Mouse (Mus musculus) spleen, adult 12 weeks (tissue): ENCODE results near the gene Pdcd1.
"Not testable (repeated sequence)": the region's sequence is repeated elsewhere in the genome, so short reads cannot be mapped to it uniquely, and the experiment has no call there.

Experiments used
- DNase-seq: peaks from one replicate; pipeline ENCODE4 v3.0.0; 2022; ENCODE audit warnings: low spot score

Gene Pdcd1

DNA sequence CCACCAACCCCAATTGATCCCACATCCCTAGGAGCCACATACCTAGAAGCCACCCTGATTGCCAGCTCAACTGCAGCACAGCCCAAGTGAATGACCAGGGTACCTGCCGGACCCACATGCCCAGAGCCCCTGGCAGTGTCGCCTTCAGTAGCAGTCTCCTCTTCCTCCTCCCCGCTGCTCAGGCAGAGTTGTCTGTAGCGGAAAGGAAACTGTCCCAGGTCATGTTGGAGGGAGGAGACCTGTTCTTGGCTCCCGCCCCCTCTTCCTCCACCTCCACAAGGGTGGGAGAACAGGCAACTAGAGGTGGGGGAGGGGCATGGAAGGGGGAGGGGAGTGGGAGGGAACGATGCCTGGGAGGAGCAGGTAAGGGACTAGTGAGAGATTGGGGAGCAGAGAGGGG, at the start of gene Pdcd1:
TSS of gene Pdcd1 (minus strand) at position 181 of the 400 bp plus-strand sequence.
- DNase-seq = no peak

DNA sequence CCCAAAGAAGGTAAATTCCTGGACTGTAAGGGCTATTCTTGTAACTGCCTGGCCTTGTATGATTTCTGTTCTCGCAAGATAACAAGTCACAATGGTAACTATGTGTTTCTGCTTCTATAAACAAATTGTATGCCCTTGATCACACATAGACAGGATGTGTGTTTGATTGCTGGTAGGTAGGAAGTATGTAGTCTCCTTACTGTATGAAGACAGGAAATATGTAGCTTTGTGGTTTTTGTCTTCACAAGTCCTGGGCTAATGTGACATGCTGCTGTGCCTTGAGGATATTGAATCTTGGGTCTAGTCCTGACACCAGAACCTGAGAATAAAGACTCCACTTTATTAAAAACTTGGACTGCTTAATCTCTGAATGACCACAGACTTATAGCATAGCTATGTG, 39.4 kb upstream of the Pdcd1 start:
- DNase-seq = no peak

DNA sequence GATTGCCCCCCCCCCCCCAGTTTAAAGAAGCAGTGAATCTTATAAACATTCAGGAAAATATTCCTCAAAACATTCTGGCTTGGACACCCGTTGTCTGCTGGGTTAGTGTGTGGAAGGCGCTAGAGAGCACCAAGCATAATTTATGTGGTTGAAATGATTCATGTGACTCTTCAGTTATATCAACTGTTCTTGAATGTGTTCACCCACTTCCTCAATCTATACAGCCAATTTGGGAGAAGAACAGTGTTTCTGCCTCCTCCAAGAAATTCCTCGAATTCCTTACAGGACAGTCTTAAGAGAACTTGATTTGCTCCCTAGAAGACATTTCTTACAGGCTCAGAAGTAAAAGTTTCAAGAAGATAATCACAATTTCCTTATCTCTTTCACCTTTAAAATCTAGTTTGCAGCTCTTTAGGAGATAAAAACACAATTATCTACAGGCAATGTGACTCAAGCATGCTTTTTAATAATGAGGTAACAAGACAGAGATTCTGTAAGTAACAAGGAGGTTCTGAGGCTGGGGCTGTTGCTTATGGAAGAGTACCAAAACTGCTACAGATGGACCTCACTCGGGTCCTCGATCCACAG, 34.1 kb upstream of the Pdcd1 start:
- no peak for DNase-seq

DNA sequence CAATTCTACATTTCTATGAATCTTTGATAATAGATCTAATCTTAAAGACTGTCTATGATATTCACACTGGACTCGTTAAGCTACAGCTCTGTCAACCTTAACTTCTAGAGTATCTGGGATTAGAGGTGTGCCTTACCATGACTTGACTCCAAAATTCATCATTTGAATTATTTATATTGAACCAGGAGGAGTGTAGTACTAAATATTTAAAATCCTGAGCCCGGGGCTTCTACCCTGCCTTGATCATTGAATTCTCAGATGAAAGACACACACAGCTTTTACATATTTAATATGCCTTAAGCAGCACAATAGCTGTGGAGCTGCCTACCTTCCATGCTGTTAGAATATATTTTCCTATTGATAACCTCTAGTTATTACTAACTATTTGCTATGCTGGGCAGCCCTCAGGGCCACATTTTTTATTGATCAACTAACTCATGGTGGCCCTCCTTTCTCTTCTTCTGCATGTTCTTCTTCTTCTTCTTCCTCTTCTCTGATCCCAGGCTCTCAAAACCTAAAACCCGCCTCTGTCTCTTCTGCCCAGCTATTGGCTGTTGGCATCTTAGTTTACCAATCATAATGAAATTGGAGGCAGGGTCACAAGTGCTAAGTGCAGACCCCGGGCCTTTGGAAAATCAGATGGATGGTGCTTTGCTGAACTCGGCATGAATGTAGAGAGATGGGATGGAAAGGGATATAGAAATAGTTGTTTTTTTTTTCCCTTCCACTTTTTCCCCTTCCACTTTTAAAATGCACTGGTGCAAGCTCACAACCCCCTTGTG, 33.2 kb upstream of the Pdcd1 start:
- DNase-seq = no peak

DNA sequence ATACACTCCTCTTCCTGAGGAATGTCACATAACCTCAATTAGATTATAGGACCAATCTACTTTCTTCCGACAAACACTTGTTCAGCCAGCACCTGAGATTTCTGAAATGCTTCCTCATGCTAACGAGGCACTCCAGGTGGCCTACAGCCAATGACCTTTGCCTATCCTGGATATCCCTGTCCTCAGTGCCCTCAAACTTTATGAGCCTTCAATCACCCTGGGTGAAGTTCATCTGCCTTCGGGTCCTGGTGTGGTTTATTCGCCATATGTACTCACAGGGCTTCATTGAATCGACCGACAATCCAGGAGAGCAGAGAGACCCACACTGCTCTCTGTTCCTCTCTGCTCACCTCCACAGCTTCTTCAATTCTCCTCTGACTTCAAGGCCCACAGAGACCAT, 29.4 kb upstream of the Pdcd1 start:
- DNase-seq = no peak

DNA sequence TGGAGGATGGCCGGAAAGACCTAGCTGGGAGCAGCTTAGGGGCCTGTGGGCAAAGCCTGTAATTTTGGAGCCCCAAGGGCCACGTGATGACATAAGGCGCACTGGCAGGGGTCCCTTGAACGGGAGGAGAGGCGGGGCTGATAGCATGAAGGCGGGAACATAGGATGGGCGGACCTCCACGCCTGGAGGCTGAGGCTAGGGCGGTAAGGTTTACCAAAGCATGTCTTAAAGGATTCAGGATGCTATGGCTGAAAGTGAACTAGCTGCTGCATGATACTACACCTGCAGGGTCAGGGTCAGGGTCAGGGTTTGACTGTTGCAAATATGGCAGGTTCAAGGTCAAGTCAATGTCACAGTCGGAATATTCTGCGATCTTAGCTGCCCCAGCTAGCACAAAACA, 28.8 kb upstream of the Pdcd1 start:
- DNase-seq = no peak

DNA sequence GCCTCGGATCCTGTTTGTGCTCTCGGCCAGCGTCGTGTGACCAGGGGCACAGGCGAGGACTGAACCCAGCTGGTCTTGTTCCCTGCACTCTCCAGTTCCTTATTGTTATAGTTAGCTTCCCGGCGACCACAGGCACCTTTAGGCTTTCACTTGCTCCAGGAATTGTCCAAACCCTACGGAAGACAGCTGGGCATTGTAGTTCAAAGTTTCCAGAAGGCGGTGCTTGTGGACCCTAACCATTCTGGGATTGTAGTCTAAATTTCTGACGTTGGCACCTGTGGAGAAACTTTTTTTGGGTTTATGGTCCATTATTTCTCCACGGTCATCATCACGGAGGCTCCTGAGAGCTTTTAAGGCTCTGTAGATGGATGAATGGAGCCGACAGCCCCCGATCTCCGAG, 28.4 kb upstream of the Pdcd1 start:
- no peak for DNase-seq

DNA sequence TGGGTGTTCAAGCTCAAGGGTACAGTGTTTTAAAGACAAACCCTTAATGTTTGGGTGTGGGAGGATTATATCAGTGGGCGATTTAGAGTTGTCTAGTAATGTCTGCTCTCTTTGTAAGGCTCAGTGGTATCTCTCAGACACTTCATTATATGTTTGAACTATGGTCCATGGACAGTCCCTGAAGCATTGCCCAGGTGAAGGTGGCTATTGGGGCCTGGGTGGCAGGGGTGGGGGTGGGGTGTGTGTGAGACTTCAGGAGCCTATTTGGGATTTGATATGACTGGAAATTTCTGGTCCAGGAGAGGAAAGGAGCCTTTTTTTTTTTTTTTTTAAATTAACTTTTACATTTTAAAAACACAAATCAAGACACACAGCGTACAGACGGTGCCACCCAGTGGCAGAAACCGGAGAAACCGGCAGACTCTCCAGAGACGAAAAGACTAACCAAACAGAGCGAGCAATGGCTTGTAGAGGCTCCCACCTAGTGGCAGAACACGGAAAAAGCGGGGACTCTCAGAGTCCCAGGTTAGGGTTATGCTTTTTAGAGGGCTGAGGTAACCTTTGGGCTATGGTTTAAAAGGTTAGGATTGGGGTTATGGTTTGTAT, 26.6 kb upstream of the Pdcd1 start:
- peak; percentile 63 for DNase-seq

DNA sequence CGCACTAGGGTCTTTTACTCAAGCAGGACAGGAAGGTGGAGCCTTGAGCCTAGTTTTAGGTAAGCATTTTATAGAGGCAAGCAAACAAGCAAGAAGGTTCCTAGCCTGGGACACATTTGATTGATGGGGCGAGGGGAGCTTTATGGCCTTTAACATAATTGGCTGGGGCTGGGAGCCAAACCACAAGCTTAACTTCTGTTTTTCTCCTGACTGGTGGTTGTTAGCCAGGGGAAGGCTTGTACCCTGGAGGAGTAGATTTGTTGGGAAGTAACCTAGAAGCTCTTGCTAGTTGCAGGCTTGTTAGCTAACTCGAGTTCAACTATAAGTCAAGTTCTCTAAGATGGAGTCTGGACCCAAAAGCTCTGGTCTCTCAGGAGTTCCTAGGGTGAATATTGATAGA, 26.0 kb upstream of the Pdcd1 start:
- no peak for DNase-seq

DNA sequence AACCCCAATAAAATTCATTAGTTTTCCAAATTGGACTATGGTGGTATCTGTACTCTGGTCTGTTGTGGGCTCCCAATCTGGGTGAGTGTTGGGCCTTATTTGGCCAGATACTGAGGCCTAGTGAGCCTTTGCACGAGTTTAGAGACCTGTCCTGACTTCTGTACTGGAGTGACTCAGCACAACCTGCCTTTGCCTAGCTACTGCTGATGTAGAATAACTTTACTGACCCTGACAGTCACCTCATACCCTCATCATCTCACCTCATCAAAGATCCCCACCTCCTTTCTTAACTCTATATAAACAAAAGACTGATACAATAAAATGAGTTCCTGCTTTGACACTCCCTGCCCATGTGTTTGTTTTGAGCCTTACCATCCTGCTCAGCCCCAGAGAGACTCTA, 24.3 kb upstream of the Pdcd1 start:
- no peak for DNase-seq

DNA sequence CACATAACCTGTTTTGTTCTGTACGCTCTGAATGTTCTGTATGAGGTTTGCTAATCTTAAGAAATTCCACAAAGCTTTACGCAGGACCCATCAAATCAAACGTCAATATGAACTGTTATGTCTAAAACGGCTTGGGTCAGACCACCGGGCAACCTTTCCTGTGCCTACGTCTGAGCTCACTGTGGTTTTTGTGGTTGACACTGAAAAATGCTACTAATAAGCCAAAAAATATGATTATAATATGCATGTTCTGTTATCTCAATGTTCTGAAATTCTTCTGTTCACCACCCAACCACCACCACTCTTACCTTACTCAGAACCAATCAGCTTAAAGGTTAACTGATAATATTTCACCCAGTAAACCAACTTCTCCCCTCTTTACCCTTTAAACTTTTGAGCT, 22.4 kb upstream of the Pdcd1 start:
- DNase-seq = no peak

DNA sequence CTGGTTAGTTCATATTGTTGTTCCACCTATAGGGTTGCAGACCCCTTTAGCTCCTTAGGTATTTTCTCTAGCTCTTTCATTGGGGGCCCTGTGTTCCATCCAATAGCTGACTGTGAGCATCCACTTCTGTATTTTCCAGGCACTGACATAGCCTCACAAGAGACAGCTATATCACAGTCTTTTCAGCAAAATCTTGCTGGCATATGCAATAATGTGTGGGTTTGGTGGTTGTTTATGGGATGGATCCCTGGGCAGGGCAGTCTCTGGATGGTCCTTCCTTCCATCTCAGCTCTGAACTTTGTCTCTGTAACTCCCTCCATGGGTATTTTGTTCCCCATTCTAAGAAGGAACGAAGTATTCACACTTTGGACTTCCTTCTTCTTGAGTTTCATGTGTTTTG, 5.9 kb upstream of the Pdcd1 start:
- DNase-seq = not testable (repeated sequence)

DNA sequence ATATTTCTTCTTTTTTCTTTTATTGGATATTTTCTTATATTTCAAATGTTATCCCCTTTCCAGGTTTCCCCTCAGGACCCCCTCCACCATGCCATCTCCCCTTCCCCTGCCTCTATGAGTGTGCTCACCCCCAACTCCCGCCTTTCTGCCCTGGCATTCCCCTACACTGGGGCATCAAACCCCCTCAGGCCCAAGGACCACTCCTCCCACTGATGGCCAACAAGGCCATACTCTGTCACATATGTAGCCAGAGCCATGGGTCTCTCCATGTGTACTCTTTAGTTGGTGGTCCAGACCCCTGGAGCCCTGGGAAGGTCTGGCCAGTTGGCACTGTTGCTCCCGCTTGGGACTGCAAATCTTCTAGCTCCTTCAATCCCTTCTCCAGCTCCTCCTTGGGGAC, 5.0 kb upstream of the Pdcd1 start:
- DNase-seq = no peak

DNA sequence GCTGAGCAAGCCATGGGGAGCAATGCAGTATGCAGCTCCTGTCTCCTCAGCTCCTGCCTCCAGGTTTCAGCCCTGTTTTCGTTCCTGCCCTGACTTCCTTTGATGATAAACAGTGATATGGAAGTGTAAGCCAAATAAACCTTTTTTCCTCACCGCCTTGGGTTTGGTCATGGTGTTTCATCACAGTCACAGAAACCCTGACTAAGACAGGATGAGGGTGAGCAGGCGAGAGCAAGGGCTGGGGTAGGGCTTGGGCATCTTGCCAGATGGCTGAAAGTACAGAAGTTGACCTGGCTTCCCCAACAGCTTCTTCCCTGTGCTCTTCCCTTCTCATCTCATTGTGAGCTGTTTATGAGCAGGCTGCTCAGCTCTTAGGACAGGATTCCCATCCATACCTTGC, 3.6 kb upstream of the Pdcd1 start:
- no peak for DNase-seq

DNA sequence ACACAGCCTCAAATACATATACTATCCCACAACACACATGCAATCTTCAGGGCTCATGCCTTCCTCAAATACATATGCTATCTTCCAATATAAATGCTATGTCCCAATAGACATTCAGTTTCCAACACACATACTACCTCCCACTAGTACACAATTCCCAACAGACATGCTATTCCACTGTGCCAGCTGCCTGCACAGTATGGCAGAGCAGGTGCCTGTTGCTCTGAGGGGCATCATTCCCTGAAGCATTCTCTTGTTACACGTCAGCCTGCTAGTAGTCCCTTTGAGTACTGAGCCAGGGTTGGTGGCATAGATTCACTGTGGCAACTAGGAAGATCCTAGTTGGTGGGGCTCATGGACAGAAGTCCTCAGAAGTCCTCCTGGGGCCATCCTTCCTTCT, 2.1 kb upstream of the Pdcd1 start:
- DNase-seq = no peak

DNA sequence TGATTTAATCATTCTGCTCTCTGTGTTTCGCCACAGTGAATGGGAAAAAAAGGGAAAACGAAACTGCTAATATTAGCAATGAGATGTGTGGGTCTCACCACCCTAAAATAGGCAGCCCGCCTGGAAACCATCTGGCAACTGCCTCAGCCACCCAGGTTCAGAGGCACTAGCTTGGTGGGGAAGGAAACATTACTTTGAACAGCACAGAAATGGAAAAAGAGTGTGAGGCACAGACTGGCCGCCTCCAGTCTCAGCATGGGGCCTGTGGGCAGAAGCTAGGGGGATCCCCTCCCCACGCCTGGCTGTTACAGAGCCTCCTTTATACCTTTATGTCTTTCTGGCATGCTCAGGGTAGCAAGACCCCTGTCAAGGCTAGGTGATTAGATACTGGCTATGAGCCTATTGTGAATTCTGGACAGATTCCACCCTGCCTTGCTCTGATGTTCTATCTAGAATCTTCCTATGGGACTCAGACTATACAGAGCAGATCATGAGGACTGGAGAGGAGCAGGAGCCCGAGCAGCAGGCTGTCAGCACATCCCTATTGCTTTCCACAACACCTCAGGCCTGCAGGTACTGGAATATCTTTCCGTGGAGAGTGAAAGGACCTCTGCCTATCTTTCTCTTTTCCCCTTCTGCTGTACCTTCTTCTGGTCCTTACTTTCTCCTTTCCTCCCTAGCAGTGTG, 1.3 kb upstream of the Pdcd1 start:
- DNase-seq = no peak

DNA sequence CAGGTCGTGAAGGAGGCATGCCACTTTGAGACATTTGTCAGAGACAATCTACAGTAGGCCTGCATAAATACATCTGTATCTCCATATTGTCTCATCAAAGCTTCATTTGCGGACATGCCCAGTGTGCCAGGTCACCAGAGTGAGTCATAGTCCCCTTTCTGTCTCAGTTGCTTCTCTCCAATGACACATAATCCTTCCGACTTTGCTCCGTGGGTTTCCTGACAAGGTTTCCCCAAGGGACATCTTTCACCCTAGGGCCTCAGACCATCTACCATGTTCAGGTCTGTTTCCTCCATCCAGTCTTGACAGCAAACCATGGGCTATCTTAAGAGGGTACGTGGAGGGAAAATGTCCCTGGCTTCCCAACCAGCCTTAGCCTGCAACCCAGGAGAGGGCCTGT, 1.2 kb downstream of the Pdcd1 start:
- no peak for DNase-seq

DNA sequence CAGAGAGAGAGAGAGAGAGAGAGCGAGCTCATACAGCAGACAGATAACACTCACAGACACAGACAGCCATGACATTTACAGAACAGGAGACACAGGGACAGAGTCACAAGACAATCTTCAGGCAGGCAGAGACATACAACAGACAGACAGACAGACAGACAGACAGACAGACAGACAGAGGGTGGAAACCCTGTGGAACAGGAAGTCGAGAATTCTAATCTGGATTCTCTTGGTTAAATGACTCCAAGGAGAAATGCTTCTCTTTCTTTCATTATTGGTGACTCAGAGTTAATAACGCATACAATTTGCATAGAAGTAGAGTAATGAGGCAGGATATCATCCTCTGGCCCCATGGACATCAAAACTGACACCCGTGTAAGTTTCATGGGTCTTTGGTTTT, 5.8 kb downstream of the Pdcd1 start:
- no peak for DNase-seq

DNA sequence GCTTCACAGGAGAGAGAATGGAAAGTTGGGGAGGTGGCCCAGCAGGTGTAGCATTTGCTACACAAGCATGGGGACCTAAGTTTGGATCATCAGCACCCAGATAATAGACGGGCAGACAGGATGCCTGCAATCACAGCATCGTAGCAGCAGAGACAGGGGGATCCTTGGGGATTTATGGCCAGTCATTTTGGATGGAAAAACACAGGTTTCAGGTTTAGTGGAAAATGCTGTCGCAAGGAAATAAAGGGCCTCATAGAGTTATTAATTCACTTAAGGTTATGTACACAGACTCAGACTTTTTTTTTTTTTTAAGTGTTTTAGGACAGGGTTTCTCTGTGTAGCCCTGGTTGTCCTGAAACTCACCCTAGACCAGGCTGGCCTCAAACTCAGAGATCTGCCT, 6.8 kb downstream of the Pdcd1 start:
- DNase-seq = no peak

DNA sequence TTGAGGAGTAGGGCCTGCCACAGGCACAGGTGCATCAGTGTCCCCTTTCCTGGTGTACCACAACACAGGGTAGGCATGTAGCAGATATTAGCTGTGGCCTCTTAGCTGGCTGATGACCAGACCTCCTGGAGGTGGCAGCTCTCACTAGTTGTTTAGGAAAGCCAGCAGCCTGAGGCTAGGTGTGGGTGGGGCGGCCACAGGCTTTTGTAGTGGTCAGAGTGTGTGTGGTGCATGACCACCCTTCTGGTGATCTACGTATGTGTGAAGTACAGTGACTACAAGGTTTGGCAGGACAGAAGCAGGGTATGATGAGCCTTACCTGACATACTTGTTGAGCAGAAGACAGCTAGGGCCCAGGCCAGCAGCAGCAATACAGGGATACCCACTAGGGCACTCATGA, 12.0 kb downstream of the Pdcd1 start:
- no peak for DNase-seq

DNA sequence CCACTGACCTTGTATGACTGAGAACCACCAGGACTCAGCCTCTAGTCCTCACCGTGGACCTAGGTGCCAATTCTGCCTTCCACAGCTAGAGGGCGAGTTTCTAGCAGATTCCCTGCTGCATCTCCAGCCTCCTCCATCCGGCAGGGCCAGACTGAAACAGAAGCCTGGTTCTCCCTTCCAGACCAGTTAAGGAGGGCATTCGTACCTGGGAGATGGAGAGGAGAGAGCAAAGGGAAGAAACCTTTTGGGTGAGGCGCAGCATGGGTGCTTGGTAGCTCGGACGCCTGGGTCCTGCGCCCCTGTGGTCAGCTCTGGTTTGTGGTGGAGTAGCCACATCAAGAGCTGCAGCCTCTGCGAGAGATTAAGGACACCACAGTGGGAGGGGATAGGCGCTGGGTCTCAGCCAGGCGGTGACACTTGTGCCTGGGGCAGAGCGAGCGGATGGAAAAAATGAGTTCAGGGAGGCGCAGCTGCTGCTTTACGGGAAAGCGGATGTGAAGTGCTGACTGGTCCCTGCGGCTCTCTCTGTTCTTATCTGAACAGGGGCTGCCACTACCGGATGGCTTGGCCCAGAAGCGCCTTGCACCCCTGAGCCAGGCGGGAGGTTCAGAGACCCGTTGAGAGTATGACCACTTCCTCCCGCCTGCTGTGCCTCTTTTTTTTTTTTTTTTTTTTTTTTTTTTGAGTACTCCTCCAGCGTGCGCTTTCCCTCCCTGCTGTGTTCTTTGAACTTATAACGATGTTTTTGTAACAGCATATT, 17.2 kb downstream of the Pdcd1 start:
- DNase-seq = peak; percentile 47

DNA sequence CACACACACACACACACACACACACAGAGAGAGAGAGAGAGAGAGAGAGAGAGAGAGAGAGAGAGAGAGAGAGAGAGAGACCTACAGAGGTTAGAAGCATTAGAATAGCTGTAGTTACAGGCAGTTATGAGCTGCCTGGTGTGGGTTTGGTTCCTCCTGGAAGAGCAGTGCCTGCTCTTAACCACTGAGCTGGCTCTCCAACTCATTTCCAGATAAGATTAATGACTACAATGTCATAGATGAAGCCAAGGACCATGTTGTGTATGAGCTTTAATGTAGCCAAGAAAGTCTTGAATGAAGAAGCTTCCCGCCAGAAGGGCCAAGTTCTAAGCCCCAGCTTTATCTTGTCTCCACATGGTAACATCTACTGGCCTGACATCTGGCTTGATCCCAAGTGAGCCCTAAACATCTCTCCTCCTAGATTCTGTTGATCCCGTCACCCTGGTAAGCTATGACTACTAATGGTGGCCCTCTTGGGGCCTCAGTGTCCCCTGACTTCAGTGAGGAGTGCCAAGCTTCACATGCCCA, 19.2 kb downstream of the Pdcd1 start:
- DNase-seq = no peak
